Mouse (Mus musculus) hindbrain, embryonic 14.5 days (tissue): ENCODE data around the gene Eno1. TPM values are rescaled to one million over a fixed set of nuclear protein-coding genes. Genes with fewer than 3 reads are reported as not detected.

Source experiments
- ATAC-seq: fragments of 200-750 bp; cut with Nextera tagmentation; 2 replicates; pipeline ENCODE4 v1.8.0; 2017; ENCODE audit warnings: moderate number of reproducible peaks, mild to moderate bottlenecking, moderate TSS enrichment, moderate library complexity; ENCODE audit not compliant: low FRiP score
- DNase-seq: peaks from one replicate; pipeline ENCODE4 v3.0.0-alpha.2; 2015; ENCODE audit warnings: low spot score
- H3K27ac ChIP-seq: fragments of 300-500 bp; sonication (generic); 2 replicates; pipeline ENCODE4 v1.5.1; 2014; ENCODE audit warnings: mild to moderate bottlenecking, moderate library complexity
- H3K27me3 ChIP-seq: fragments of 300-500 bp; sonication (generic); 2 replicates; pipeline ENCODE4 v1.6.1; 2014; ENCODE audit warnings: mild to moderate bottlenecking, low read length, mixed read lengths; ENCODE audit not compliant: control insufficient read depth, insufficient read depth
- H3K36me3 ChIP-seq: fragments of 300-500 bp; sonication (generic); replicated peaks from 2 replicates; pipeline ENCODE4 v1.6.1; 2014; ENCODE audit not compliant: control insufficient read depth, insufficient read depth
- H3K4me1 ChIP-seq: fragments of 300-500 bp; sonication (generic); replicated peaks from 2 replicates; pipeline ENCODE4 v1.6.1; 2014; ENCODE audit warnings: antibody characterized with exemption, low read length, mixed read lengths; ENCODE audit not compliant: control insufficient read depth, insufficient read depth
- H3K4me2 ChIP-seq: fragments of 300-500 bp; sonication (generic); replicated peaks from 2 replicates; pipeline ENCODE4 v1.6.1; 2014; ENCODE audit warnings: mild to moderate bottlenecking, moderate library complexity
- H3K4me3 ChIP-seq: fragments of 300-500 bp; sonication (generic); replicated peaks from 2 replicates; pipeline ENCODE4 v1.5.1; 2014; ENCODE audit warnings: mild to moderate bottlenecking, low read length
- H3K9ac ChIP-seq: fragments of 300-500 bp; sonication (generic); 2 replicates; pipeline ENCODE4 v1.6.1; 2014
- H3K9me3 ChIP-seq: fragments of 300-500 bp; sonication (generic); 2 replicates; pipeline ENCODE4 v1.6.1; 2016; ENCODE audit warnings: low read length; ENCODE audit not compliant: control insufficient read depth
- WGBS: fragments of 180-500 bp; shearing (Covaris S2); extraction: QIAGEN DNeasy Blood & Tissue Kit; methylation state at CpG from one replicate; pipeline ENCODE4 v1.1.7; 2014; 5-methylcytosine and 5-hydroxymethylcytosine counted together
- polyA plus RNA-seq: library from polyadenylated mRNA; unstranded; fragments of >200 nt; fragmentation: Nextera tagmentation; extraction: Ambion mirVana; gene quantifications from 2 replicates; pipeline ENCODE4 v1.2.1, GENCODE M21; 2014

Eno1 gene
- polyA plus RNA-seq, 1 experiment from 2014 or later: 955 TPM

DNA sequence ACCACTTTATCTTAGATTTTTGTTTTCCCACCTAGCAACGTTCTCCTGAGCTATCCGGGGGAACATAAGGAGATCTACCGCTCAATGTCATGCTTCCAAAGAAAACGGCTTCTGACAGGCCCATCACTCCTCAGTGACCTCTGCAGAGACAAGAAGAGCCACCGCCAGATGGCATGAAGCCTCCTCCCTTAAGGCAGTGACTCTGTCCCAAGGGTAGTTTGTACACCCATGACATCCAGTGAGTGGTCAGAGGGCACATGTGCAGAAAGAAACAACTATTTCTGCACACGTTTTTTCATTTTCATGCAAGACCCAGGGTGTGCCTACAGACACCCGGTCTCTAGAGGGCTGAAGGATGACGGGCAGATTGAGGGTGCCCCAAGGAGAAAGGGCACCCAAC is 26.2 kb upstream of the Eno1 start:
- Histone ChIP-seq H3K4me2 (no peak overlapping the region), H3K9me3 (no peaks in the 10 kb centered on the region), H3K4me1 (peaks cover 7% of the 10 kb centered on the region), H3K9ac (no peak overlapping the region), H3K4me3 (no peak overlapping the region), H3K36me3 (no peaks in the 10 kb centered on the region), H3K27me3 (no peaks in the 10 kb centered on the region), H3K27ac (no peak overlapping the region)
- DNase-seq (no peak), ATAC-seq (no peak)
- 73% methylated on average over 8 of the region's 8 CpGs for WGBS

GRCm38 (mm10) chr4:150211930-150212552 is 24.5 kb upstream of the Eno1 start:
- Histone ChIP-seq H3K36me3 (no peaks in the 10 kb centered on the region), H3K4me1 (peaks cover 7% of the 10 kb centered on the region), H3K4me3 (no peak overlapping the region), H3K27ac (no peak overlapping the region), H3K9me3 (no peaks in the 10 kb centered on the region), H3K27me3 (no peaks in the 10 kb centered on the region), H3K9ac (no peak overlapping the region), H3K4me2 (peak overlapping the region; percentile 50)
- WGBS: 55% methylated on average over 10 of the region's 10 CpGs
- 0 out of 2 replicates have a peak, but pooled peaks have one; percentile 24 for ATAC-seq
- no peak for DNase-seq

- Histone ChIP-seq H3K9me3 (no peaks in the 10 kb centered on the region), H3K9ac (0 out of 2 replicates have a peak overlapping the region, but pooled peaks have one; percentile 42), H3K27me3 (no peaks in the 10 kb centered on the region), H3K4me2 (peak overlapping the region; percentile 50), H3K36me3 (no peaks in the 10 kb centered on the region), H3K4me1 (peaks cover 7% of the 10 kb centered on the region), H3K27ac (no peak overlapping the region), H3K4me3 (0 out of 2 replicates have a peak overlapping the region, but pooled peaks have one; percentile 4)
- ATAC-seq (peak; percentile 55; the same call in 1 of the 2 replicates), DNase-seq (peak; percentile 65)
- WGBS: 2% methylated on average over 15 of the region's 15 CpGs
Observed at GRCm38 (mm10) chr4:150212553-150212971, 24.0 kb upstream of the Eno1 start.

- DNase-seq (no peak), ATAC-seq (no peak)
- Histone ChIP-seq H3K4me3 (no peak overlapping the region), H3K9me3 (no peaks in the 10 kb centered on the region), H3K4me2 (no peak overlapping the region), H3K9ac (no peak overlapping the region), H3K27me3 (no peaks in the 10 kb centered on the region), H3K36me3 (no peaks in the 10 kb centered on the region), H3K27ac (no peak overlapping the region), H3K4me1 (peaks cover 7% of the 10 kb centered on the region)
- 31% methylated on average over 5 of the region's 5 CpGs for WGBS
Observed at GRCm38 (mm10) chr4:150213910-150214309, 22.6 kb upstream of the Eno1 start.

DNA sequence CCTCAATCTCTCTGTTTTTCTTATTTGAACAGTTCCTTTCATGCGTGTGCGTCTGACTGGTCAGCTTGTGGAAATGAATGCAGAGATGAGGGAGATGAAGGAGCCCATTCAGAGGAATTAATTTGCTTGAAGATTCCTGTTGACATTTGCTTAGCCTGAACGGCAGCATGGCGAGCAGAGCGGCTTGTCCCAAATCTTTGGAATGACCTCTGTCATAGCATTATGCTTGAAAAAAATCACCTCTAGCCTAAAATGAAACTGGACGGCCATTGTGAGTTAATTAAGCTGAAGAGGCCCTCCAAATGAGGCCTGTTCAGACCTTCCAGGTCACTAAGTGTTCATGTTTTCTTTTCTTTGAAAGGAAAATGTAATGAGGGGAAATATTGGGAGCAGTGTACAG is 20.1 kb upstream of the Eno1 start:
- Histone ChIP-seq H3K9ac (no peak overlapping the region), H3K4me1 (peaks cover 7% of the 10 kb centered on the region), H3K27me3 (no peaks in the 10 kb centered on the region), H3K4me3 (no peak overlapping the region), H3K36me3 (no peaks in the 10 kb centered on the region), H3K4me2 (no peak overlapping the region), H3K27ac (no peak overlapping the region), H3K9me3 (no peaks in the 10 kb centered on the region)
- DNase-seq (no peak), ATAC-seq (no peak)
- 44% methylated on average over 6 of the region's 6 CpGs for WGBS

DNA sequence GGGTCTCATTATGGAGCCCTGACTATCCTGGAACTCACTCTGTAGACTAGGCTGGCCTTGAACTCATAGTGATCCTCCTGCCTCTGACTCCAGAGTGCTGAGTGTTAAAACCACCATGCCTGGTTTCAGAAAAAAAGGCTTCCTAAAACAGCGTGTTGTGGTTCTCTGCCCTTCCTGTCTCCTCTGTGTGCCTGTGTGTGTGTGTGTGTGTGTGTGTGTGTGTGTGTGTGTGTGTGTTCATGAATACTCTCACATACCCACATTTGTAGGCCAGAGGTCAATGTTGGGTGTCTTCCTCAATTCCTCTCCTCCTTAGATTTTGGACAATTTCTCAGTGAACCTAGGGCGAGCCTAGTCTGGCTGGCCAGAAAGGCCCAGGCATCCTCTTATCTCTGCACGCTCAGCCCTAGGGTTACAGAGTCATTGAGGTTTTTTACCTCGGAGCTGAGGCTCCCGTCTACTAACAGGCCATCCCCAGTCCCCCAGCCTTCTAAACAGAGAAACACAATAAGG is 19.4 kb upstream of the Eno1 start:
- no peak for ATAC-seq

GRCm38 (mm10) chr4:150217935-150218334 is 18.6 kb upstream of the Eno1 start:
- WGBS: 100% methylated on average over 1 of the region's 1 CpGs

More for the DNA sequence above, 19.4 kb upstream of the Eno1 start:
- H3K4me2 ChIP-seq: no peak overlapping the region
- H3K27ac ChIP-seq: no peak overlapping the region
- H3K9ac ChIP-seq: no peak overlapping the region
- no peaks in the 10 kb centered on the region for H3K9me3 ChIP-seq
- peaks cover 7% of the 10 kb centered on the region for H3K4me1 ChIP-seq
- no peak overlapping the region for H3K4me3 ChIP-seq
- H3K36me3 ChIP-seq: no peaks in the 10 kb centered on the region
- H3K27me3 ChIP-seq: no peaks in the 10 kb centered on the region
- 80% methylated on average over 5 of the region's 5 CpGs for WGBS
- no peak for DNase-seq

GRCm38 (mm10) chr4:150219501-150220292 is 16.8 kb upstream of the Eno1 start:
- WGBS: 75% methylated on average over 9 of the region's 9 CpGs
- no peak overlapping the region for H3K27ac ChIP-seq
- DNase-seq (peak; percentile 80), ATAC-seq (no peak)
- H3K4me2 ChIP-seq: no peak overlapping the region
- H3K36me3 ChIP-seq: no peaks in the 10 kb centered on the region
- H3K27me3 ChIP-seq: no peaks in the 10 kb centered on the region
- H3K9ac ChIP-seq: no peak overlapping the region
- no peaks in the 10 kb centered on the region for H3K4me1 ChIP-seq
- no peaks in the 10 kb centered on the region for H3K9me3 ChIP-seq
- no peak overlapping the region for H3K4me3 ChIP-seq

More at GRCm38 (mm10) chr4:150217935-150218334, 18.6 kb upstream of the Eno1 start:
- peaks cover 4% of the 10 kb centered on the region for H3K4me1 ChIP-seq
- no peaks in the 10 kb centered on the region for H3K36me3 ChIP-seq
- no peak overlapping the region for H3K9ac ChIP-seq
- no peak overlapping the region for H3K4me3 ChIP-seq
- ATAC-seq (no peak), DNase-seq (no peak)
- no peak overlapping the region for H3K4me2 ChIP-seq
- no peaks in the 10 kb centered on the region for H3K27me3 ChIP-seq
- H3K9me3 ChIP-seq: no peaks in the 10 kb centered on the region
- no peak overlapping the region for H3K27ac ChIP-seq

DNA sequence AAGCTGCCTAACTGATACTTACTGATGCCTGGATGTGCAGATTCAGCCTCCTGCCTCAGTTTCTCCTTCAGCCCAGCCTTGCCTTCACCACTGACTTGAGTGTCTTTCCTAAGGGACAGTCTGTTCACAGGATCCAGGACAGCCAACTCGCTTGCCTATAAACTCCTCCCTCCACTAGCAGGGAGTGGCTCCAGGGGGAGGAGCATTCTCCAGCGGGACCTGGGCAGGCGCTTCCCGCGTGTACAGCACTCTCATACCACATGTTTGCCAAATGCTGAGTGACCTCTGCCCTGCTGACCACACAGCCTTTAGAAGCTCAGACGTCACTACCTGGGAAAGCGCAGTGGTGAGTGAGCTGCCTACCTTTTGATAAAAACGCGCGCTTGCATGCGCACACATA is 15.9 kb upstream of the Eno1 start:
- ATAC-seq: no peak
- no peak overlapping the region for H3K27ac ChIP-seq
- no peaks in the 10 kb centered on the region for H3K4me1 ChIP-seq
- H3K27me3 ChIP-seq: no peaks in the 10 kb centered on the region
- no peaks in the 10 kb centered on the region for H3K9me3 ChIP-seq
- no peaks in the 10 kb centered on the region for H3K36me3 ChIP-seq
- 22% methylated on average over 11 of the region's 11 CpGs for WGBS
- no peak overlapping the region for H3K4me3 ChIP-seq
- no peak overlapping the region for H3K4me2 ChIP-seq
- H3K9ac ChIP-seq: no peak overlapping the region
- no peak for DNase-seq
